Mouse (Mus musculus) lung, postnatal 10 days (tissue): Measurements from ENCODE around the gene Hmox2.

Experiments used
- DNase-seq: peaks from one replicate; pipeline ENCODE4 v3.0.0; 2021

Hmox2 gene

DNA sequence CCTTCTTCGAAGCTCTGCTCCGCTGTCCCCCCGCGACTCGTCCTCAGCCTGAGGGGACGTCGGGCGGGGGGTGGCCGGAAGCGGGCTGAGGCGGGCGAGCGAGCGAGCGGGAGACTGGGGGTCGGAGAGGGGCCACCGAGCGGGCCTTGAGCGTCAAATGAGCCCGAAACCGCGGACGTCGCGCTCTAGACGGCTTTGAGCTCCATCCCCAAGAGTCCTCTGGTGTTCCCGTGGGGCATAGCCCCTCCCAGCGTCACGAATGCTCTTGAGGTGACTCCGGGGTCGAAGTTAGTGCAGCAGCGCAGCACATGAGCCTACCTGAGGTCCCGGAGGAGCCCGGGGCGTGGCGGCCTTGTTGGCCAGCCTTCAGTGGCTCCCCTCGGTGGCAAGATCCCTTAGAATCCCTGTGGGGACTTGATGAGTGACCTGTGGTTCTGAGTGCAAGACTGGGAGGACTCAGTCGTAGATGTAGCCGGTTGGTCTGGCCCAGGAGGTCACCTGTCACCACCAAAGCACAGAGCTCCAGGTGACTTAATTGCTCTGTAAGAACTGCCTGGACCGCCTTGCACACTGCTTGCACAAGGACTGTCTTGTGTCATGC, 467 bp downstream of the Hmox2 start:
- DNase-seq: no peak

DNA sequence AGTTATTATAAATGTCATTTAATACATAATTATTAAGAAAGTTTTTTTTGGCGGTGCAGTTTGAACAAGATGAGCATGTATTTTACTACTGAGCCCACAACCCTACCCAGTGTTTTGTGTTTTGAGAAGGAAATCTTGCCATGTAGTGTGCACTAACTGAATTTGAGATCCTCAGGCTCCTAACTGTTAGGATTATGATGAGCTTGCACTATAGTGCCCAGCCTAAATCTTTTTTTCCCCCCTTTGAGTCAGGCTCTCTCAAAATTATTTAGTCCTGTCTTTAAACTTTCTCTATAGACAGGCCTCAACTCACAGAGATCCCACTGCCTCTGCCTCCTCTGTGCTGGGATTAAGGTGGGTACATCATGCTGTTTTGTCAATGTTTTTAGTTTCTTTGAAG, 1.4 kb downstream of the Hmox2 start:
- DNase-seq: no peak

GRCm38 (mm10) chr16:4727963-4728362, 1.8 kb downstream of the Hmox2 start:
- no peak for DNase-seq

- DNase-seq: no peak
Measured at GRCm38 (mm10) chr16:4730776-4731358, 4.7 kb downstream of the Hmox2 start.

DNA sequence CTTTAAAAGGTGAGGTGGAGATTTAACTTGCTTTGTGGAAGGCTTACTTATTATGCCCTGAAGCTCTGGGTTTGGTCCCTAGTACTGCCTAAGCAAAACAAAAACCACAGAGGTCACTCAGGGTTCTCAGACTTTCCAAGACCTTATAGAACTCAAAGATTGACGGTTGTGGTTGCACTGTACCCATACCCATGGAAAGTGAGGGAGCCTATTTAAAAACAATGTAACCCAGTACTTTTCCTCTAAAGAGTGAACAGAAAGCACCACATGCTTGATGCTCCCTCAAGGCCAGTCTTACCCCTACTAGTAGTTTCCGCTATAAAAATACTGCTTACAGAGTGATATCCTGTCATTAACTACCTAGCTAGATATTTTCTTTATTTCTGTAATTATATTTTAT, 10.1 kb downstream of the Hmox2 start:
- DNase-seq: no peak

GRCm38 (mm10) chr16:4739994-4740393, 13.8 kb downstream of the Hmox2 start:
- no peak for DNase-seq

- DNase-seq: peak; percentile 22
Measured at GRCm38 (mm10) chr16:4742186-4742585, 16.0 kb downstream of the Hmox2 start.

DNA sequence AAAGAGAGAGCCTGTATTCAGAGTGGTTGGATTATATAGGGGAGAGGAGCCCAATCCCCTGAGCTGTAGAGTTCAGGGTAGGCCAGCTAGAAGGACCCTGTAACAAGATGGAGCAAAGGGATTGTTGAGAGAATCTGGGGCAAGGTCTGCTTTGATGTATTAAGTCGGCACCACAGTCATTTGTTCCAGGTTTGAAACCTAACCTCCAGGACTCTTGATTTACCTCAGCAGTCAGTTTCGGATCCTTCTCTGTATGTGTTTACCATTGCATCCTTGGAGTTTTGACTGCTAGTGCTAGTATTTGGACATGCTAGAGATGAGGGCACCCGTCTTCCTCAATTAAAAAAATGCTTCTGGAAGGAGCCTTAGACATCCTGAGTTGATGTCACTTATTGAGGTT, 26.0 kb downstream of the Hmox2 start:
- DNase-seq: no peak

- no peak for DNase-seq
Measured at GRCm38 (mm10) chr16:4754045-4754444, 27.9 kb downstream of the Hmox2 start.

GRCm38 (mm10) chr16:4756660-4757335, 30.6 kb downstream of the Hmox2 start:
- peak; percentile 23 for DNase-seq

- no peak for DNase-seq
Measured at GRCm38 (mm10) chr16:4762437-4762836, 36.3 kb downstream of the Hmox2 start.

DNA sequence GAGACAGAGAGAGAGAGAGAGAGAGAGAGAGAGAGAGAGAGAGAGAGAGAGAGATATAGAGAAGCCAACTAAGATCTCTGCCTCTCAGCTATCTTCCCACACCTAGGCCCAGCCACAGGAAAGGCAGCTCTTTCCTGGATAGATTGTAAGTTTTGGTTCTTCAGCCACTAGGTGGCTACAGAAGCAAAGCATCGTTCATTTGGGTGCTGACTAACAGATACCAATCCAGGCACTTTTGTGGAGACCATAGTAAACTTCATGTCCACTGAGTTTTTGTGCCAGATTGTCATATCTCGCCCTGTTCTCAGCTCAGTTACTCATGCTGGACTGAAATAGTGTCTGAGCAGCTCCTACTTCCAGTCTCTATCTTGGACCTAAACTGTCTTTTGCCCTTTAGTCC, 37.1 kb downstream of the Hmox2 start:
- DNase-seq: peak; percentile 62

- no peak for DNase-seq
Measured at GRCm38 (mm10) chr16:4765852-4766251, 39.7 kb downstream of the Hmox2 start.

DNA sequence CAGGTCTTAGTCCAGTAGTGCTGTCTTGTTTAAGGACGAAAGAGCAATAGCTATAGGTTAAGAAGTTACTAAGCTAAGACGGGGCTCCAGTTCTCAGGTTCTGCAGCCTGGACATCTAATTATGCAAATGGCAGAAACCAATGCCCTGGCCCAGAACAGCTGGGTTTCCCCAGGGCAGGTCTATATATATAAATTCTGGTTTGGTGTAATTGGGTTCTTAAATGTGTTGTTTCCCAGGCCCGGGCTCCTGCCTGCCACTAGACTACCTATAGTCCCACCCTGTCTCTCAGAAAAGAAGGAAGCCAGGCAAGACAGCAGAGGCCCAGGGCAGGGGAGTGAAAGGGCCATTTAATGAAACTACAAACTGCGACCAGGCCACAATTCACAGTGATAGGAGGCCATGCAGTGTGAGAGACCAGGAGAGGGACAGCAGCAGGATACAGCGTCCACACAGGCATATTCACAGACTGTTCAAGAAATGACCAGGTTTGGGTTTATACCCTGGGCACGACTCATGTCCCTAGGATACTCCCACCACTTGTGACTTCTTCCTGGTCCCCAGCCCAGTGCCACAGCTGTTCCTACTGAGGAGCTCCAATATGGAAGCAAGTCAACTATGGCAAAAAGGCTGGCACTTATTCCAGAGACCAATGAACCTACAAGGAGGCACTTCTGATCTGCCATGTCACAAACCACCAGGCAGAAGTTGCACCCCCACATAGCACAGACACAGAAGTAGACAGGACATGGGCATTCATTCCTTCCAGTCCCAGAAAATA, 41.0 kb downstream of the Hmox2 start:
- no peak for DNase-seq

GRCm38 (mm10) chr16:4768719-4769118, 42.6 kb downstream of the Hmox2 start:
- no peak for DNase-seq

DNA sequence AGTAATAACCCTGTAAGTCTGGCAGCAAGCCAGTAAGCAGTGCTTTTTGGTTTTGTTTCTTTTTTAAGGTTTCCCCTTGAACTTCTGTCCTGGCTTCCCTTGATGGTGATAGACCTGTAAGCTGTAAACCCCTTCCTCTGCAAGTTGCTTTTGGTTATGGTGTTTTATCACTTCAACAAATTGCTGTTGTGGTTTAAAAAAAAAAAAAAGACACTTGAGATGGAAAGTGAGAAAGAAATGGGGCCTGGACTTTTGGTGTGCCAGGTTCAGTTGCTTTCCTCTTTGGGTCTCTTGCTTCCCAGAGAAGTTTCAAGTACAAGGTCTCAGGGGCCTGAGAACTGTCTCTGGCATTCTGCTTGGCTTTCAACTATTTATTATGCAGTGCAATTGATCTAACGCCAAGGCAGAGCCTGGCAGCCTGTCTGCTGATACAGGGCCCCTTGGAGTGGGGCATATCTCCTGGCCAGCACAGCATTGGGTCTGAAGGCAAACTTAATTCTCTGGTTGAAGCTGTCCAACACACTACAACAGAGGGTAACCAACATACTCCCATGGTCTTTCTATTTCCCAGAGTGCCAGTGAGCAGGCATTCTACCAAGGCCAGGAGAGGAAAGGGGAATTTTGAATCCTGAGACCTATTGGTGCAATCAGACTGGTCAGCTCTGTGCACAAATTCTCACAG, 47.3 kb downstream of the Hmox2 start:
- DNase-seq: no peak

- DNase-seq: peak; percentile 15
Measured at GRCm38 (mm10) chr16:4777171-4777904, 51.2 kb downstream of the Hmox2 start.

DNA sequence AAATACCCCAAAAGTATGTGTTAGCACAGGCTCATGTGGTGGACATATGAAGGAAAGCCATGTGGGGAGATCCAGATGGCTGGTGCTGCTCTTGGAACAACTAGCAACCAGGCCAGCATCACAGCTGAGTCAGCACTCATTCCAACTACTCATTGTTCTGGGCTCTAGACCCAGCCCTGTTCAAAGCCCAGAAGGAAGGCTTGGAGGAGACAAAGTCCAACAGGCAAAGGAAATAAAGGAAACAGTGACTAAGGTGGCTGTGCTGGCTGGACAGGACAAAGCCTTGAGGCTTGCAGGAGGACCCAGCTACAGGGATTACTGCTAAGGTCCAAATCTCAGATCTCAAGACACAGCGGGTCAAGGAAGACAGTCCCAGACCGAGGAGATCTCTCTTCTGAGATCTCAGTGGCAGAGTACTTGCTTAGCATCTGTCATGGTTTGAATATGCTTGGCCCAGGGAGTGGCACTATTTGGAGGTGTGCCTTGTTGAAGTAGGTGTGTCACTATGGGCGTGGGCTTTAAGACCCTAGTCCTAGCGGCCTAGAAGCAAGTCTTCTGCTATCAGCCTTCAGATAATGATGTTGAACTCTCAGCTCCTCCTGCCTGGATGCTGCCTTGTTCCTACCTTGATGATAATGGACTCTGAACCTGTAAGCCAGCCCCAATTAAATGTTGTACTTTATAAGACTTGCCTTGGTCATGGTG, 51.9 kb downstream of the Hmox2 start:
- DNase-seq: no peak

- no peak for DNase-seq
Measured at GRCm38 (mm10) chr16:4778940-4779339, 52.8 kb downstream of the Hmox2 start.

- peak; percentile 84 for DNase-seq
Measured at GRCm38 (mm10) chr16:4781524-4782196, 55.5 kb downstream of the Hmox2 start.

DNA sequence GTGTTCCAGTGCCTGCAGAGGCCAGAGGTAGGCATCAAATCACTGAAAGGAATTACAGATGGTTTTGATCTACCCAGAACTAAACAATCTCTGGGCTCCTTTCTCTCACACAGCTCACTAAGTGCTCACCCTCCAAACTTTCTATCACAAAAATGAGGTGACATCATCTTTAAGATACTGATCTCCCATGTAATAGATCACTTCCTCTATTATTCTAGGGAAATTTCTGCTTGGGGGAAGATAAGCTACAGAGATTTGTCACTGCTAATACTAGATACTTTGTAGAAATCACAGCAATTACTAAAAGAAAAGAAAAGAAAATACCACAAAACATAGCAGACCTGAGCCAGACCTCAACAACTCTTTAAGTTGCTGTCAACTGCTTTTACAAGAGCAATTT, 56.4 kb downstream of the Hmox2 start:
- DNase-seq: no peak
